Mouse (Mus musculus): ENCODE data around the gene Psmf1. TPM values are rescaled to one million over a fixed set of nuclear protein-coding genes. Genes with fewer than 3 reads are reported as not detected.

Psmf1 gene
- total and polyA plus RNA-seq, 2 experiments from 2014 or later, result 32.6 to 37.6 TPM

- H3K27ac ChIP-seq (ENCODE audit: low read depth), result no peak overlapping the region
- H3K36me3 ChIP-seq (replicated peaks; ENCODE audit: control insufficient read depth, insufficient read depth, low read length), result peaks cover 11% of the 10 kb centered on the region; the same call in 1 of the 2 replicates
- H3K4me1 ChIP-seq (ENCODE audit: control insufficient read depth, insufficient read depth), result peaks cover 12% of the 10 kb centered on the region; the same call in 1 of the 2 replicates
- WGBS, result 83% methylated on average over 7 of the region's 7 CpGs
- no peak for ATAC-seq (ENCODE audit: insufficient read depth, low read depth)
- H3K4me3 ChIP-seq (ENCODE audit: low read depth, low read length), result no peak overlapping the region
- no peaks in the 10 kb centered on the region for H3K27me3 ChIP-seq (ENCODE audit: control insufficient read depth, insufficient read depth, low read length)
- H3K9me3 ChIP-seq (replicated peaks; ENCODE audit: control insufficient read depth, low read length), result no peaks in the 10 kb centered on the region
- H3K9ac ChIP-seq (replicated peaks; ENCODE audit: low read depth, low read length), result no peak overlapping the region
- no peak for DNase-seq (ENCODE audit: low spot score)
- no peak overlapping the region for H3K4me2 ChIP-seq (ENCODE audit: low read depth, low read length)
- no peak for TF ChIP-seq CTCF (IDR thresholded peaks at IDR 0.05; ENCODE audit: low read depth)
- TF ChIP-seq EP300 (IDR thresholded peaks at IDR 0.05; ENCODE audit: low read depth), result no peak
These were observed 4.5 kb downstream of the Psmf1 start for GRCm38 (mm10) chr2:151739505-151739904.

GRCm38 (mm10) chr2:151739081-151739480 lies 4.9 kb downstream of the Psmf1 start:
- no peak for DNase-seq (ENCODE audit: low spot score)
- H3K36me3 ChIP-seq (replicated peaks; ENCODE audit: control insufficient read depth, insufficient read depth, low read length), result peaks cover 14% of the 10 kb centered on the region

GRCm38 (mm10) chr2:151738460-151738859 lies 5.5 kb downstream of the Psmf1 start:
- ATAC-seq (ENCODE audit: insufficient read depth, low read depth) (no peak), DNase-seq (ENCODE audit: low spot score) (no peak)
- peaks cover 21% of the 10 kb centered on the region for H3K36me3 ChIP-seq (replicated peaks; ENCODE audit: control insufficient read depth, insufficient read depth, low read length)
- no peak overlapping the region for H3K4me3 ChIP-seq (ENCODE audit: low read depth, low read length)
- 74% methylated on average over 4 of the region's 4 CpGs for WGBS
- peaks cover 12% of the 10 kb centered on the region; the same call in 1 of the 2 replicates for H3K4me1 ChIP-seq (ENCODE audit: control insufficient read depth, insufficient read depth)
- no peaks in the 10 kb centered on the region for H3K27me3 ChIP-seq (ENCODE audit: control insufficient read depth, insufficient read depth, low read length)
- TF ChIP-seq EP300 (IDR thresholded peaks at IDR 0.05; ENCODE audit: low read depth) (no peak), CTCF (IDR thresholded peaks at IDR 0.05; ENCODE audit: low read depth) (no peak)
- H3K4me2 ChIP-seq (ENCODE audit: low read depth, low read length), result no peak overlapping the region
- H3K27ac ChIP-seq (ENCODE audit: low read depth), result no peak overlapping the region
- H3K9me3 ChIP-seq (replicated peaks; ENCODE audit: control insufficient read depth, low read length), result no peaks in the 10 kb centered on the region
- H3K9ac ChIP-seq (replicated peaks; ENCODE audit: low read depth, low read length), result no peak overlapping the region

More at GRCm38 (mm10) chr2:151739081-151739480, 4.9 kb downstream of the Psmf1 start:
- Histone ChIP-seq H3K9ac (replicated peaks; ENCODE audit: low read depth, low read length) (no peak overlapping the region), H3K4me3 (ENCODE audit: low read depth, low read length) (no peak overlapping the region), H3K4me1 (ENCODE audit: control insufficient read depth, insufficient read depth) (peaks cover 12% of the 10 kb centered on the region; the same call in 1 of the 2 replicates), H3K27me3 (ENCODE audit: control insufficient read depth, insufficient read depth, low read length) (no peaks in the 10 kb centered on the region), H3K4me2 (ENCODE audit: low read depth, low read length) (no peak overlapping the region), H3K9me3 (replicated peaks; ENCODE audit: control insufficient read depth, low read length) (no peaks in the 10 kb centered on the region), H3K27ac (ENCODE audit: low read depth) (no peak overlapping the region)
- no peak for ATAC-seq (ENCODE audit: insufficient read depth, low read depth)
- TF ChIP-seq CTCF (IDR thresholded peaks at IDR 0.05; ENCODE audit: low read depth) (no peak), EP300 (IDR thresholded peaks at IDR 0.05; ENCODE audit: low read depth) (no peak)
- 81% methylated on average over 3 of the region's 3 CpGs for WGBS

- peaks cover 28% of the 10 kb centered on the region for H3K36me3 ChIP-seq (replicated peaks; ENCODE audit: control insufficient read depth, insufficient read depth, low read length)
- H3K4me1 ChIP-seq (ENCODE audit: control insufficient read depth, insufficient read depth), result peaks cover 4% of the 10 kb centered on the region; the same call in 1 of the 2 replicates
- DNase-seq (ENCODE audit: low spot score) (no peak), ATAC-seq (ENCODE audit: insufficient read depth, low read depth) (no peak)
- H3K4me2 ChIP-seq (ENCODE audit: low read depth, low read length), result no peak overlapping the region
- WGBS, result 90% methylated on average over 6 of the region's 6 CpGs
- H3K9ac ChIP-seq (replicated peaks; ENCODE audit: low read depth, low read length), result no peak overlapping the region
- H3K9me3 ChIP-seq (replicated peaks; ENCODE audit: control insufficient read depth, low read length), result no peaks in the 10 kb centered on the region
- H3K27me3 ChIP-seq (ENCODE audit: control insufficient read depth, insufficient read depth, low read length), result no peaks in the 10 kb centered on the region
- no peak overlapping the region for H3K27ac ChIP-seq (ENCODE audit: low read depth)
- TF ChIP-seq EP300 (IDR thresholded peaks at IDR 0.05; ENCODE audit: low read depth) (no peak), CTCF (IDR thresholded peaks at IDR 0.05; ENCODE audit: low read depth) (no peak)
- H3K4me3 ChIP-seq (ENCODE audit: low read depth, low read length), result no peak overlapping the region
These were observed 8.6 kb downstream of the Psmf1 start for GRCm38 (mm10) chr2:151735422-151735821.

- H3K36me3 ChIP-seq (replicated peaks; ENCODE audit: control insufficient read depth, insufficient read depth, low read length), result peaks cover 50% of the 10 kb centered on the region
- H3K27me3 ChIP-seq (ENCODE audit: control insufficient read depth, insufficient read depth, low read length), result no peaks in the 10 kb centered on the region
- no peak overlapping the region for H3K9ac ChIP-seq (replicated peaks; ENCODE audit: low read depth, low read length)
- no peak overlapping the region for H3K4me3 ChIP-seq (ENCODE audit: low read depth, low read length)
- H3K27ac ChIP-seq (ENCODE audit: low read depth), result no peak overlapping the region
- H3K4me1 ChIP-seq (ENCODE audit: control insufficient read depth, insufficient read depth), result no peaks in the 10 kb centered on the region
- DNase-seq (ENCODE audit: low spot score), result no peak
- H3K9me3 ChIP-seq (replicated peaks; ENCODE audit: control insufficient read depth, low read length), result no peaks in the 10 kb centered on the region
- no peak for ATAC-seq (ENCODE audit: insufficient read depth, low read depth)
- no peak overlapping the region for H3K4me2 ChIP-seq (ENCODE audit: low read depth, low read length)
- 85% methylated on average over 8 of the region's 8 CpGs for WGBS
- TF ChIP-seq EP300 (IDR thresholded peaks at IDR 0.05; ENCODE audit: low read depth), result no peak
- no peak for TF ChIP-seq CTCF (IDR thresholded peaks at IDR 0.05; ENCODE audit: low read depth)
These were observed 10.7 kb downstream of the Psmf1 start for GRCm38 (mm10) chr2:151733151-151733865.
